Mouse (Mus musculus) erythroblast, embryonic 14.5 days (primary cell): ENCODE data around the gene Gpc3. TPM values are rescaled to one million over a fixed set of nuclear protein-coding genes. Genes with fewer than 3 reads are reported as not detected.
"Not testable (repeated sequence)": the region's sequence is repeated elsewhere in the genome, so short reads cannot be mapped to it uniquely, and the experiment has no call there.

Source experiments
- H3K27me3 ChIP-seq: 2 replicates; pipeline ENCODE4 v1.6.1; 2012; ENCODE audit warnings: inconsistent platforms; ENCODE audit not compliant: control insufficient read depth
- H3K36me3 ChIP-seq: 2 replicates; pipeline ENCODE4 v1.6.1; 2012; ENCODE audit warnings: mild to moderate bottlenecking, inconsistent platforms; ENCODE audit not compliant: control insufficient read depth
- H3K4me1 ChIP-seq: 2 replicates; pipeline ENCODE4 v1.6.1; 2012; ENCODE audit warnings: inconsistent platforms; ENCODE audit not compliant: control insufficient read depth
- H3K4me3 ChIP-seq: replicated peaks from 2 replicates; pipeline ENCODE3; 2012; ENCODE audit warnings: moderate library complexity, mild to moderate bottlenecking, inconsistent platforms
- H3K9me3 ChIP-seq: 2 replicates; pipeline ENCODE4 v1.6.1; 2012; ENCODE audit warnings: low read length, inconsistent platforms, mixed read lengths; ENCODE audit not compliant: control insufficient read depth
- GATA1 ChIP-seq: IDR thresholded peaks from 2 replicates; pipeline ENCODE4 v1.6.1; 2012; ENCODE audit warnings: low read length, inconsistent platforms, mixed read lengths
- TAL1 ChIP-seq: IDR thresholded peaks from 3 replicates; pipeline ENCODE4 v1.6.1; 2012; ENCODE audit warnings: low read length, inconsistent platforms, mixed read lengths
- polyA plus RNA-seq: library from polyadenylated mRNA; stranded (reverse); fragments of >175 nt; gene quantifications from 2 replicates; pipeline ENCODE4 v1.2.3, GENCODE M21; 2012

The Gpc3 gene
- polyA plus RNA-seq, 1 experiment, result 0.08 TPM

DNA sequence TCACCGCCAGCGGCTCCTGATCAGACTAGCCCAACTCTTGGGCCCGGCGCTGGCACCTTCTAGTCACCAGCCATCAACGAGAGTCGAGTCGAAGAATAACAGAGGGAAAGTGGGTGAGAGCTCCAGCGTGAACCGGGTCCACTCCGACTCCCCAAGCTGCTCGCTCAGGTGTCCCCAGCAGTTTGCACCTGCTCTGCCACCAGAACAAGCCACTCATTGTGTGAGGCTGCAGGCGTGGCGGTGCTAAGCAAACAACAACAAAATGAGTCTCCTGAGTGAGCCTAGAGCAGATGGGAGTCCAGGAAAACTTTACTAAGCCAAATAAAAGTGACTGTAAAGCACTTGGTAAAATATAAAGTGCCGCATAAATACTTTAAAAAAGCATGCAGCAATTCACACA lies 239.5 kb downstream of the Gpc3 start:
- TF ChIP-seq TAL1 (no peak), GATA1 (no peak)
- Histone ChIP-seq H3K27me3 (no peaks in the 10 kb centered on the region), H3K4me1 (no peaks in the 10 kb centered on the region), H3K9me3 (no peaks in the 10 kb centered on the region), H3K4me3 (no peak overlapping the region), H3K36me3 (no peaks in the 10 kb centered on the region)

GRCm38 (mm10) chrX:52372436-52372835 lies 241.3 kb downstream of the Gpc3 start:
- no peak for TF ChIP-seq TAL1
- TF ChIP-seq GATA1, result no peak

DNA sequence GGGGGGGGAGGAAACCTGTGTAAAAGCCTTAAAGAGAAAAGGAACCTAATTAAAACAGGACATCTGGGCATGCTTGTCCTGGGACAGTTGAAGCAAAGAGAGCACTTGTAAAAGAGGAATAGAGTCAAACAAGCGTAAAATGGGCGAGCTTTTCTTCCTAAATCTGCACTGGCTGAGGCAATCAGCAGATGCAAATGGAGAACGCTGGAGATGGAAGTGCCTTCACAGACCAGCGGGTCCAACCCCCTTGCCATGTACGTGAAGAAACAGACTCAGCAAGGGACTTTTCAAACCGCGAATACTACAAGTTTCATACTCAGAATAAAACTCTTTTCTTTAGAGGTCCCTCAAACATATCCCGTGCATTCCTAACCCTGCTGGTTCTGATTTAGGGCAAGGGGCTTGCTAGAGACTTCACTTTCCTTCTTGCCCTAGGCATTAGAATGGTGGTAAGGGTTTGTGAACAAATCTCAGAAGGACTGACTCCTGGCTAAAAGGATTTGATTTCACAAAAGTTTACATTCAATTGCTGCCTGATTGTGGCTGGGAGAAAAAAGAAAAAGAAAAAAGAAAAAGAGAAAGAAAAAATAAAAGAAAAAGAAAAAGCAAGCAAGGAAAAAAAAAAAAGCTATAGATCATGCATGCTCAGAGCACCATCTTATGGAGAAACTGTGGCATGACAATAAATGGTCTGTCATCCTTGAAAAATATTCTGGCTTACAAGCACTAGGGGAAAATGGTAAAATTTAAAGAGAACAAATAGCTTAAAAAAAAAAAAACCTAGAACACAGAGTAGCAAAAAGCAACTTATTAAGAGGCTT lies 243.6 kb downstream of the Gpc3 start:
- no peaks in the 10 kb centered on the region for H3K9me3 ChIP-seq
- H3K36me3 ChIP-seq, result no peaks in the 10 kb centered on the region
- H3K4me1 ChIP-seq, result no peaks in the 10 kb centered on the region
- no peaks in the 10 kb centered on the region for H3K27me3 ChIP-seq
- TF ChIP-seq TAL1, result no peak
- TF ChIP-seq GATA1, result no peak
- no peak overlapping the region for H3K4me3 ChIP-seq

More at GRCm38 (mm10) chrX:52372436-52372835, 241.3 kb downstream of the Gpc3 start:
- Histone ChIP-seq H3K4me3 (no peak overlapping the region), H3K4me1 (no peaks in the 10 kb centered on the region), H3K27me3 (no peaks in the 10 kb centered on the region), H3K9me3 (no peaks in the 10 kb centered on the region), H3K36me3 (no peaks in the 10 kb centered on the region)

DNA sequence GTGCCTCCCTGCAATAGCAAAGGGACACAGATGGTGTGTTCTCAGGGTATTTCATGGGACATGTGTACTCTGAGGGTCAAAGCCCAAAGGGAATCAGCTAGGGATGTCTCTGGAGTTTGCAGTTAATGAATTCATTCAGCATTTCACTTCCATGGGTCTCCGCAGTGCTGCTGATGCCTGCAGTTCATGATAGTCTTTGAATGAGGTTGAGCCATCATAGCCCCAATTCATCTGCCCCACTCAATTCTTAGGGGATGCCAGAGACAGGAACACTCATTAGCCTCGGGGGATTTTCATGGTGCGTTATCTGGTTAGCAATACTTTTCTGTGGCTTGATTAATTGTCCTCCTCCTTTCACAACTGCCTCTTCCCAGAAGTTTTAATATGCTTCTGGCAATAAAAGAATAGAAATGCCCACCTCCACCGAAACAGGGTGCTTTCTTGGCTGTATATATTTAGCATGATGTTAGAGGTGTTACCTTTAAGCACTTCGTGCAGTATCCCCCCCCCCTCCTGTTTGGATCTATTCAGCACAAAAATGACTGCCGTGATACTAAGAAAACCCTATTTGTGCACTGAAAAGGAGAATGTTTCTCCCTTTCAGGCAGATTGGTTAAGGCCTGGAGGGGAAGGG lies 244.3 kb downstream of the Gpc3 start:
- H3K9me3 ChIP-seq, result no peaks in the 10 kb centered on the region
- TF ChIP-seq GATA1, result no peak
- TF ChIP-seq TAL1, result no peak
- no peaks in the 10 kb centered on the region for H3K36me3 ChIP-seq
- no peaks in the 10 kb centered on the region for H3K4me1 ChIP-seq
- H3K4me3 ChIP-seq, result no peak overlapping the region
- H3K27me3 ChIP-seq, result no peaks in the 10 kb centered on the region

DNA sequence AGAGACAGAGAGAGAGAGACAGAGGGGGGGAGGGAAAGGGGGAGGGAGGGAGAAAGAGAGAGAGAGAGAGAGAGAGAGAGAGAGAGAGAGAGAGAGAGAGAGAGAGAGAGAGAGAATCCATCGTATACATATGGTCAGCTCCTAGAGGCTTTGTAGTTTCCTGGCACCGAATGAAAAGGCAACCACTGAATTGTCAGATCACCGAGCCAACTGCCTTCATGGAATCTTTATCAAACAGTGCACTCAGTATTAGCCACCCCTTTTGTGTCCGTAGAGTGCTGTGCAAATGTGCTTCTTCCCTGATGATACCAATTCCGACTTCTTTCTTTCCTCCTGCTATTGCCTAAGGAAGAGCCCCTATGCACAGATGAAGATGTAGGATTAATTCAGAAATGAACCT lies 246.9 kb downstream of the Gpc3 start:
- Histone ChIP-seq H3K36me3 (no peaks in the 10 kb centered on the region), H3K4me1 (no peaks in the 10 kb centered on the region), H3K27me3 (no peaks in the 10 kb centered on the region), H3K9me3 (no peaks in the 10 kb centered on the region), H3K4me3 (no peak overlapping the region)
- TF ChIP-seq GATA1, result no peak
- TF ChIP-seq TAL1, result no peak

- Histone ChIP-seq H3K9me3 (no peaks in the 10 kb centered on the region), H3K36me3 (no peaks in the 10 kb centered on the region), H3K27me3 (no peaks in the 10 kb centered on the region), H3K4me1 (no peaks in the 10 kb centered on the region), H3K4me3 (no peak overlapping the region)
- TF ChIP-seq TAL1 (no peak), GATA1 (no peak)
These were observed 248.0 kb downstream of the Gpc3 start for GRCm38 (mm10) chrX:52365790-52366189.

DNA sequence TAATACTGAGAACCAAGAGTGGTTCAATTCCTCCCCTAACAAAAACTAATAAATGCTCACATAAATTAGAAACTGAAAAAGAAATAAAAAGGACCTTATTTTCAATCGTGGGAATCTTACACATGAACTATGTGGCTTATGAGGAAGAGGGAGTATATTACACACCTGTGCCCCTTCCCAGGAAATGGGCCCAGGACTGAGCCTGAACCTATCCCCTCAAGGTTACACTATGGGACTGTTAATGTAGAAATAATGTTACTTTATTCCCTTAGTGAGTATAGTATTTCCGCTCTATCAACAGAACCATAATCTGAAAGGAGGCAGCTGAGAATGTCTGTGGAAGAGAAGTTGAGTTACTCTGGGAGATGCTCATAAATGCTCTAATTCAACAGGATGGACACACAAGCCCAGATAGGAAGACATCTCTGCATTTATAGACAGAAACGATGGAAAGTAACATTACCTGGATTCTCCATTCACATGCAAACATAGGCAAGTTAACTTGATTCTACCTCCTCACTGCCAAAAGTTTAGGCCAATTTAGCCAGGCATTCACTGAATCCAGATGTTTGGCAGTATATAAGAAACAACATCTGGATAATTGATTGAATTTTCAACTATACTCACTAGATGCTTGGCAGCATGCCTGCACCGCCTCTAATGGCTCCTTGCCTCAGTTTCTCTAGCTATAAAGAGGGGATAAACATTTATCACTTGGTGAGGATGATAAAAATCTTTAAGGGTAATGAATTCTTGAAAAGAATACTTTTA lies 251.3 kb downstream of the Gpc3 start:
- Histone ChIP-seq H3K9me3 (no peaks in the 10 kb centered on the region), H3K4me1 (no peaks in the 10 kb centered on the region), H3K36me3 (no peaks in the 10 kb centered on the region), H3K4me3 (no peak overlapping the region), H3K27me3 (no peaks in the 10 kb centered on the region)
- TF ChIP-seq TAL1 (no peak), GATA1 (no peak)

GRCm38 (mm10) chrX:52352981-52353380 lies 260.8 kb downstream of the Gpc3 start:
- H3K4me1 ChIP-seq, result no peaks in the 10 kb centered on the region
- TF ChIP-seq GATA1, result no peak
- H3K27me3 ChIP-seq, result no peaks in the 10 kb centered on the region
- H3K4me3 ChIP-seq, result no peak overlapping the region
- no peaks in the 10 kb centered on the region for H3K9me3 ChIP-seq
- H3K36me3 ChIP-seq, result no peaks in the 10 kb centered on the region

DNA sequence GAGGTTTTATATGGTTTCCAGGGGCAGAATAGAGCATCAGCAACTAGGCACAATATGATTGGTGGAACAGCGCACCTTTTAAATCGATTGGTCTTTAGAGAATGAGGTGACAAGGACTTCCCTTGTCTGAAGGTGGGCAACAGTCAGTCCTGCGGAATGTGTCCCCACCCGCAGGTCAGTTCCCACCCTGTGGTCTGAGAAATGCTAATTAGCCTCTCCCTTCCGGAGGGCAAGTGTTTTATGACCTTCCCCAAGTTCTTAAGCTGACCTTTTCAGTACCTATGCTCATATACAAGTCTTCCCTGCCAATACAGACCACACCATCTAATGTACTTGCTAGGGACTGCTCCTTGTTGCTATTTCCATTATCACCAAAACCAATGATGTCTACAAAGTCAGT lies 263.1 kb downstream of the Gpc3 start:
- H3K27me3 ChIP-seq, H3K4me1 ChIP-seq, H3K9me3 ChIP-seq, H3K4me3 ChIP-seq, H3K36me3 ChIP-seq: not testable (repeated sequence)
